Mouse (Mus musculus) embryo, embryonic 10.5 days (tissue): ENCODE measurements at regions not wholly inside any gene's neighbourhood (a gene's known extent, or its start where the extent isn't known, plus 50 kb on each side); places are given as distances from the start of the nearest gene placed in this dataset.

Source experiments
- DNase-seq: peaks from one replicate; pipeline ENCODE4 v3.0.0-alpha.2; 2015; ENCODE audit warnings: low spot score

GRCm38 (mm10) chr12:110332616-110333154 lies 53.8 kb downstream of the Dio3 start:
- no peak for DNase-seq

GRCm38 (mm10) chr12:110334609-110335008 lies 55.7 kb downstream of the Dio3 start:
- no peak for DNase-seq

- DNase-seq, result no peak
Observed at GRCm38 (mm10) chr12:110344280-110344827, 65.5 kb downstream of the Dio3 start.

GRCm38 (mm10) chr12:110349621-110350020 lies 70.8 kb downstream of the Dio3 start:
- DNase-seq, result no peak

- DNase-seq, result no peak
Observed at GRCm38 (mm10) chr12:110355851-110356250, 77.0 kb downstream of the Dio3 start.

GRCm38 (mm10) chr12:110367102-110367501 lies 79.8 kb upstream of the Ppp2r5c start:
- no peak for DNase-seq

GRCm38 (mm10) chr12:110367822-110368221 lies 79.1 kb upstream of the Ppp2r5c start:
- no peak for DNase-seq

- DNase-seq, result no peak
Observed at GRCm38 (mm10) chr12:110371886-110372690, 74.8 kb upstream of the Ppp2r5c start.

GRCm38 (mm10) chr12:110372986-110373385 lies 73.9 kb upstream of the Ppp2r5c start:
- peak; percentile 14 for DNase-seq

- DNase-seq, result peak; percentile 91
Observed at GRCm38 (mm10) chr12:110373408-110374065, 73.4 kb upstream of the Ppp2r5c start.

GRCm38 (mm10) chr12:110375139-110375538 lies 71.8 kb upstream of the Ppp2r5c start:
- DNase-seq, result peak; percentile 73

GRCm38 (mm10) chr12:110376062-110376837 lies 70.7 kb upstream of the Ppp2r5c start:
- peak; percentile 62 for DNase-seq

GRCm38 (mm10) chr12:110376838-110377150 lies 70.1 kb upstream of the Ppp2r5c start:
- no peak for DNase-seq

- DNase-seq, result no peak
Observed at GRCm38 (mm10) chr12:110377306-110377705, 69.6 kb upstream of the Ppp2r5c start.

- no peak for DNase-seq
Observed at GRCm38 (mm10) chr12:110377734-110378133, 69.2 kb upstream of the Ppp2r5c start.

- DNase-seq, result no peak
Observed at GRCm38 (mm10) chr12:110378302-110378701, 68.6 kb upstream of the Ppp2r5c start.

GRCm38 (mm10) chr12:110379721-110380120 lies 67.2 kb upstream of the Ppp2r5c start:
- no peak for DNase-seq

GRCm38 (mm10) chr12:110380831-110381750 lies 65.8 kb upstream of the Ppp2r5c start:
- DNase-seq, result peak; percentile 33

GRCm38 (mm10) chr12:110385031-110385430 lies 61.9 kb upstream of the Ppp2r5c start:
- no peak for DNase-seq

- no peak for DNase-seq
Observed at GRCm38 (mm10) chr12:110385801-110386599, 60.9 kb upstream of the Ppp2r5c start.
